Mouse (Mus musculus) stomach, postnatal 0 days (tissue): ENCODE results near the gene Ccdc43.

Experiments used
- CTCF ChIP-seq: IDR thresholded peaks from 2 replicates; pipeline ENCODE4 v1.5.1; 2016; ENCODE audit warnings: antibody characterized with exemption, low read depth, mild to moderate bottlenecking, moderate library complexity
- EP300 ChIP-seq: optimal IDR thresholded peaks from 2 replicates; pipeline ENCODE3; 2016; ENCODE audit warnings: antibody characterized with exemption

- TF ChIP-seq CTCF = no peak
- TF ChIP-seq EP300 = no peak
Observed at GRCm38 (mm10) chr11:102742066-102742465, 44.5 kb upstream of the Ccdc43 start.
